Mouse (Mus musculus): ENCODE measurements at regions not wholly inside any gene's neighbourhood (a gene's known extent, or its start where the extent isn't known, plus 50 kb on each side); places are given as distances from the start of the nearest gene placed in this dataset.

DNA sequence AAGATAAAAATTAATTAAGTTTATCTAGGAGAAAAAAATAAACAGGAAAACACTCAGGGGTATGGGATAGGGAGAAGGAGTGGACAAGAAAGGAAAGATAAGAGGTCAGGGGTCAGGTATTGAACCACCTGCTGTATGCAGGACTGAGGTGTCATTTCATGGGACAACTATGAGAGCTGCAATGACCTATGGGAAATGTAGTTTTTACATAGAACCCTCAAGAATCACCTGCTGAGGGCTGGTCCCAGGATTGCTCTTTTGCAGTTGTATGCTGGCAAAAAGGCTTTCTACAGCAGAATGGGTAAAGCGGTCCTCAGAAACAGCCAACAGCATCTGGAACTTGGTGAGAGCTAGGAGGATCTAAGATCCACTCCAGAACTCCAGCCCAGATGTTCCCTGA lies 154.0 kb downstream of the Sox4 start:
- TF ChIP-seq TAL1 (IDR thresholded peaks at IDR 0.05; ENCODE audit: low read length) (no peak), GATA1 (IDR thresholded peaks at IDR 0.05; ENCODE audit: low read length) (no peak)

Measured in erythroblast, embryonic 14.5 days (primary cell).